ENCODE assay signal across 12 mouse cellular contexts in genomic region chr13:30666537-30666936, GRCm38 (mm10). TPM values are rescaled to one million over a fixed set of nuclear protein-coding genes. Genes with fewer than 3 reads are reported as not detected.
A peak's percentile ranks its signal among the peaks of the same experiment; 100 is the strongest.
DNase-seq lines count a peak whose midpoint lies in the region.
"Had no signal": no experiment of that assay in that cellular context is flagged by ENCODE, and none has a peak within 500 bp of the region (broad histone marks: within the 10 kb centered on the region; RNA-seq: fewer than 3 reads in every experiment).

No protein-coding gene starts in this region.

- no peaks in the 10 kb centered on the region for H3K36me3 ChIP-seq in limb, embryonic 10.5 days
- H3K36me3 ChIP-seq: heart, embryonic 15.5 days had no signal

- no peak overlapping the region for H3K27ac ChIP-seq in limb, embryonic 10.5 days
- H3K27ac ChIP-seq: embryonic facial prominence, embryonic 13.5 days; heart, embryonic 15.5 days; stomach, postnatal 0 days had no signal

- WGBS in limb, embryonic 10.5 days, result 95% methylated on average over 10 of the region's 10 CpGs

- H3K27me3 ChIP-seq in limb, embryonic 10.5 days (ENCODE audit: low read depth, poor library complexity, severe bottlenecking), result no peaks in the 10 kb centered on the region
- H3K27me3 ChIP-seq: embryonic facial prominence, embryonic 13.5 days; heart, embryonic 15.5 days had no signal

- DNase-seq in right cerebral cortex, adult 18-20 months, result peak; percentile 83
- DNase-seq in right cerebral cortex, postnatal 4 days, result no peak
- DNase-seq in kidney, postnatal 25 days, result peak; percentile 73 to 84
- peak; percentile 52 to 80 for DNase-seq in left cerebral cortex, adult 9 months (ENCODE audit: low spot score in 2 of 2)
- DNase-seq in limb, embryonic 10.5 days (ENCODE audit: low spot score), result no peak
- DNase-seq in urinary bladder, postnatal 25 days (ENCODE audit: low spot score), result no peak
- no peak for DNase-seq in spleen, postnatal 36 days (ENCODE audit: low spot score in 2 of 2)
- DNase-seq: cerebellum, adult 11-12 months; lung, postnatal 36 days had no signal

- H3K9me3 ChIP-seq in limb, embryonic 10.5 days (replicated peaks), result no peaks in the 10 kb centered on the region
- H3K9me3 ChIP-seq: heart, embryonic 15.5 days had no signal

- H3K4me1 ChIP-seq in limb, embryonic 10.5 days, result no peaks in the 10 kb centered on the region
- H3K4me1 ChIP-seq: embryonic facial prominence, embryonic 13.5 days; heart, embryonic 15.5 days had no signal

- H3K4me3 ChIP-seq in limb, embryonic 10.5 days, result no peak overlapping the region
- H3K4me3 ChIP-seq: embryonic facial prominence, embryonic 13.5 days; heart, embryonic 15.5 days had no signal

RNA-seq across cellular contexts. Expression of gene Dusp22, which starts 6.7 kb away (rescaled TPM):
- polyA plus RNA-seq in limb, embryonic 10.5 days (2016; fragmentation: Nextera tagmentation; extraction: Ambion mirVana), result 15.8 and 17.5 TPM in 2 replicates

Comparison
In these comparisons a context has a peak if more than half of its experiments do, and no peak if none do; other contexts are left out.
1. DNase-seq: peak in right cerebral cortex, adult 18-20 months (single experiment), kidney, postnatal 25 days (2 of 2) and left cerebral cortex, adult 9 months (2 of 2); none in right cerebral cortex, postnatal 4 days (single experiment), limb, embryonic 10.5 days (single experiment), urinary bladder, postnatal 25 days (single experiment) and spleen, postnatal 36 days (0 of 2).